Mouse (Mus musculus) adrenal gland, postnatal 10 days (tissue): Measurements from ENCODE around the gene Ltf. TPM values are rescaled to one million over a fixed set of nuclear protein-coding genes. Genes with fewer than 3 reads are reported as not detected.

Experiments
- DNase-seq: peaks from one replicate; pipeline ENCODE4 v3.0.0; 2021; ENCODE audit warnings: mixed read lengths
- long read RNA-seq, 2 experiments: library from polyadenylated mRNA; stranded (forward); transcript quantifications; one replicate each; pipeline ENCODE4 v2.0.0; 2021
- total RNA-seq, 2 experiments: library from RNA; stranded (reverse); gene quantifications; 2 replicates each; pipeline ENCODE4 v1.2.3; 2021

The Ltf gene
- 10 to 100 TPM; 14.8 to 15.6 TPM for total RNA-seq
- long read RNA-seq, experiment 1, transcript Ltf-201 (17 exons, 2,743 nt) = major isoform, 8 of 15 reads
- long read RNA-seq, experiment 1, partial matches to known transcripts = 5 of 15 reads
- long read RNA-seq, experiment 1, other reads (novel, unspliced or antisense) = 2 of 15 reads
- long read RNA-seq, experiment 2, transcript Ltf-201 (17 exons, 2,743 nt) = major isoform, 5 of 6 reads
- long read RNA-seq, experiment 2, partial matches to known transcripts = 0 of 6 reads
- long read RNA-seq, experiment 2, other reads (novel, unspliced or antisense) = 1 of 6 reads

- no peak for DNase-seq
Measured at GRCm38 (mm10) chr9:111019022-111019421, at the start of gene Ltf. Gene Ltf (plus strand): TSS chr9:111019271.

GRCm38 (mm10) chr9:110979411-110979810, 39.7 kb upstream of the Ltf start:
- no peak for DNase-seq

GRCm38 (mm10) chr9:110982351-110982750, 36.7 kb upstream of the Ltf start:
- no peak for DNase-seq

GRCm38 (mm10) chr9:110984096-110984495, 35.0 kb upstream of the Ltf start:
- DNase-seq = no peak

- DNase-seq = no peak
Measured at GRCm38 (mm10) chr9:110985541-110985940, 33.5 kb upstream of the Ltf start.

GRCm38 (mm10) chr9:110985951-110986350, 33.1 kb upstream of the Ltf start:
- DNase-seq = no peak

GRCm38 (mm10) chr9:110987331-110987730, 31.7 kb upstream of the Ltf start:
- DNase-seq = no peak

- DNase-seq = no peak
Measured at GRCm38 (mm10) chr9:110988078-110988477, 31.0 kb upstream of the Ltf start.

GRCm38 (mm10) chr9:110989141-110989540, 29.9 kb upstream of the Ltf start:
- no peak for DNase-seq

- no peak for DNase-seq
Measured at GRCm38 (mm10) chr9:110989543-110989942, 29.5 kb upstream of the Ltf start.

GRCm38 (mm10) chr9:110990204-110990603, 28.9 kb upstream of the Ltf start, which contains the start of gene Rtp3:
Gene Rtp3 (minus strand): TSS chr9:110990583.
- DNase-seq = no peak

- DNase-seq = no peak
Measured at GRCm38 (mm10) chr9:110993281-110993709, 25.8 kb upstream of the Ltf start.

GRCm38 (mm10) chr9:110994716-110995172, 24.3 kb upstream of the Ltf start:
- DNase-seq = peak; percentile 82

- DNase-seq = peak; percentile 84
Measured at GRCm38 (mm10) chr9:110997245-110997644, 21.8 kb upstream of the Ltf start.

GRCm38 (mm10) chr9:110999056-110999455, 20.0 kb upstream of the Ltf start:
- DNase-seq = no peak

GRCm38 (mm10) chr9:110999856-111000255, 19.2 kb upstream of the Ltf start:
- DNase-seq = peak; percentile 25

GRCm38 (mm10) chr9:111001621-111002020, 17.4 kb upstream of the Ltf start:
- DNase-seq = peak; percentile 24

GRCm38 (mm10) chr9:111003279-111003678, 15.8 kb upstream of the Ltf start:
- no peak for DNase-seq

- no peak for DNase-seq
Measured at GRCm38 (mm10) chr9:111006544-111006943, 12.5 kb upstream of the Ltf start.

- no peak for DNase-seq
Measured at GRCm38 (mm10) chr9:111009763-111010162, 9.3 kb upstream of the Ltf start.

GRCm38 (mm10) chr9:111011550-111011949, 7.5 kb upstream of the Ltf start:
- DNase-seq = no peak

- DNase-seq = no peak
Measured at GRCm38 (mm10) chr9:111012041-111012440, 7.0 kb upstream of the Ltf start.

GRCm38 (mm10) chr9:111015658-111016057, 3.4 kb upstream of the Ltf start:
- DNase-seq = no peak

- no peak for DNase-seq
Measured at GRCm38 (mm10) chr9:111026791-111027190, 7.7 kb downstream of the Ltf start.
